Mouse (Mus musculus) forebrain, embryonic 13.5 days (tissue): ENCODE results near the gene Rwdd1. TPM values are rescaled to one million over a fixed set of nuclear protein-coding genes. Genes with fewer than 3 reads are reported as not detected.
"Not testable (repeated sequence)": the region's sequence is repeated elsewhere in the genome, so short reads cannot be mapped to it uniquely, and the experiment has no call there.

ENCODE experiments used
- ATAC-seq: fragments of 200-750 bp; cut with Nextera tagmentation; 2 replicates; pipeline ENCODE4 v1.8.0; 2017
- H3K27ac ChIP-seq: fragments of 300-500 bp; sonication (generic); 2 replicates; pipeline ENCODE4 v1.5.1; 2015; ENCODE audit warnings: inconsistent platforms, mild to moderate bottlenecking, moderate library complexity
- H3K27me3 ChIP-seq: fragments of 300-500 bp; sonication (generic); 2 replicates; pipeline ENCODE4 v1.6.1; 2015; ENCODE audit warnings: mild to moderate bottlenecking, inconsistent platforms
- H3K36me3 ChIP-seq: fragments of 300-500 bp; sonication (generic); 2 replicates; pipeline ENCODE4 v1.6.1; 2015; ENCODE audit warnings: mild to moderate bottlenecking, inconsistent platforms; ENCODE audit not compliant: poor library complexity, severe bottlenecking
- H3K4me1 ChIP-seq: fragments of 300-500 bp; sonication (generic); 2 replicates; pipeline ENCODE4 v1.6.1; 2015; ENCODE audit warnings: inconsistent platforms
- H3K4me2 ChIP-seq: fragments of 300-500 bp; sonication (generic); 2 replicates; pipeline ENCODE4 v1.6.1; 2015; ENCODE audit warnings: inconsistent platforms, mild to moderate bottlenecking, moderate library complexity
- H3K4me3 ChIP-seq: fragments of 300-500 bp; sonication (generic); 2 replicates; pipeline ENCODE4 v1.5.1; 2015; ENCODE audit warnings: mild to moderate bottlenecking, inconsistent platforms
- H3K9ac ChIP-seq: fragments of 300-500 bp; sonication (generic); 2 replicates; pipeline ENCODE4 v1.6.1; 2015; ENCODE audit warnings: mild to moderate bottlenecking, inconsistent platforms
- H3K9me3 ChIP-seq: fragments of 300-500 bp; sonication (generic); replicated peaks from 2 replicates; pipeline ENCODE4 v1.6.1; 2016; ENCODE audit warnings: inconsistent platforms
- WGBS: fragments of 180-500 bp; shearing (Covaris S2); methylation state at CpG from one replicate; pipeline ENCODE4 v1.1.7; 2015; 5-methylcytosine and 5-hydroxymethylcytosine counted together
- polyA plus RNA-seq: library from polyadenylated mRNA; unstranded; fragments of >200 nt; fragmentation: Nextera tagmentation; extraction: Ambion mirVana; gene quantifications from 2 replicates; pipeline ENCODE4 v1.2.1, GENCODE M21; 2015

The Rwdd1 gene
- polyA plus RNA-seq, 1 experiment from 2014 or later = 170 TPM

GRCm38 (mm10) chr10:33996686-33997085 is 22.7 kb downstream of the Rwdd1 start:
- H3K4me2 ChIP-seq, H3K9ac ChIP-seq, H3K4me1 ChIP-seq, ATAC-seq, H3K4me3 ChIP-seq, H3K27me3 ChIP-seq, H3K9me3 ChIP-seq, H3K27ac ChIP-seq: not testable (repeated sequence)
- peaks cover 86% of the 10 kb centered on the region for H3K36me3 ChIP-seq
- WGBS = 88% methylated on average over 6 of the region's 8 CpGs

DNA sequence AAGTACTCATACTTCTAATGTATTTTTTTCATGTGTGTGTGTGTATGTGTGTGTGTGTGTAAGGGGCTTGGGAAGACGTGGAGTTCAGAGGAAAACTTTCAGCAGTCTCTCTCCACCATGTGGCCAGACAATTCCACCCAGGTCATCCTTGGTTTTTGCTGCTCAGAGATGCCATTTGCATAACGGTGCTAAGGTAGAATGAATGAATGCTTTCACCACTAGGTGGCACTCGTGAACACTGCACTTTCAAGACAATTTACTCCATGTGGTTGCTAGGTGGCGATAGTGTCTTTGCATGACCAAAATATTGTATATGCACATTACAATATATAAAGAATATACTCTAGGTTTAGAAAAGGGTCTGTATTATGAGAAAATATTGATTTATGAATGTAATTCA is 32.7 kb downstream of the Rwdd1 start:
- no peak overlapping the region for H3K27ac ChIP-seq
- ATAC-seq = peak; percentile 80; the same call in 1 of the 2 replicates
- H3K4me3 ChIP-seq = no peak overlapping the region
- peaks cover 19% of the 10 kb centered on the region for H3K36me3 ChIP-seq
- H3K4me1 ChIP-seq = no peaks in the 10 kb centered on the region
- no peak overlapping the region for H3K4me2 ChIP-seq
- H3K9ac ChIP-seq = no peak overlapping the region
- no peaks in the 10 kb centered on the region for H3K27me3 ChIP-seq
- H3K9me3 ChIP-seq = no peaks in the 10 kb centered on the region
- 13% methylated on average over 4 of the region's 4 CpGs for WGBS

DNA sequence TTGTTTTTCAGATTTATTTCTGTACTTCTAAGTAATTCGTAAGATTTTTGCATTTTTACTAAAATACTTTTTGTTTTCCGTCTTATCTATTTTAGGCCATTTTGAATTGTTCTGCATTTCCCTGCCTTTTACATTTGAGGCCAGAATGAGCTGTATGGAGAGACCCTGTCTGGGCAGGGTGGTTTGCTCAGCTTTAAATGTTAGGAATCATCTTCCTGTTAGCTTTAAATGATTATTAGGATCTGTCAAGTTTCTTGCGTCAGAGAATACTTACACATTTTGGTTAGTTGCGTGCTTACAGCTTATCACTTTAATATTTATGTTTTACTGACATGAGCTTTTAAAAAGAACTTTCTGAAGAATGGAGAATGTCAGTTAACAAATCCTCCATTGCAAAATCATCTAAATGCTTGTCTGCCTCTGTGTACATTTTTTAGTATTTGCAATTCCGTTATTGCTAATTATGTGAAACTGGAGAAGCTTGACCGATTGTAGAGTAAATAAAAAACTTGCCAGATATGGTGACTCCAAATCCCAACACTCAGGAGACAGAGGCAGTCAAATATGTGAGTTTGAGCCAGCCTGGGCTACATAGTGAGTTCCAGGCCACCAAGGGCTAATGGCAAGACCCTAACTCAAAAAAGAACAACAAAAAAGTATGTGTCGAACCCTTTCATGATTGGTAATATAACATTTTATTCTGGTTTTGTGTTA is 44.5 kb downstream of the Rwdd1 start:
- peaks cover 9% of the 10 kb centered on the region; the same call in 1 of the 2 replicates for H3K9me3 ChIP-seq
- no peaks in the 10 kb centered on the region for H3K27me3 ChIP-seq
- 0 out of 2 replicates have a peak, but pooled peaks cover under 1% of the 10 kb centered on the region for H3K36me3 ChIP-seq
- H3K4me2 ChIP-seq = no peak overlapping the region
- no peaks in the 10 kb centered on the region for H3K4me1 ChIP-seq
- 96% methylated on average over 7 of the region's 7 CpGs for WGBS
- no peak overlapping the region for H3K27ac ChIP-seq
- H3K4me3 ChIP-seq = no peak overlapping the region
- H3K9ac ChIP-seq = no peak overlapping the region
- ATAC-seq = no peak

DNA sequence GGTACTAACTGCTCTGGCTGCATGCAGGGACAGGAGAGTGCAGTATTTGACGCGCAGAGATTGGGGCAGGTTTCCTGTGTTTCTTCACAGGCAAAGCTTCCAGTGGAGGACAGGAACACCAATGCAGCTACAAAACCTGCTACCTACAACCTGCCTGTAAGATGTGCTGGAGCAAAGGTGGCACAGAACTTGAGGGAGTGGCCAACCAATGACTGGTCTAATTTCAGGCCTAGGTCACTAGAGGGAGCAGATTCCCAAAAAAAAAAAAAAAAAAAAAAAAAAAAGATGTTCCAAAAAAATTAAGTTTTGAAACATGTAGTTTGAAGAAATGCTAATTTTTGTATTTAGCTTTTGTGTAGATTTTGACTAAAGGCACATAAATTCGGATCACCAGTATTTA is 66.9 kb downstream of the Rwdd1 start:
- H3K27ac ChIP-seq = no peak overlapping the region
- no peak for ATAC-seq
- 83% methylated on average over 3 of the region's 3 CpGs for WGBS

DNA sequence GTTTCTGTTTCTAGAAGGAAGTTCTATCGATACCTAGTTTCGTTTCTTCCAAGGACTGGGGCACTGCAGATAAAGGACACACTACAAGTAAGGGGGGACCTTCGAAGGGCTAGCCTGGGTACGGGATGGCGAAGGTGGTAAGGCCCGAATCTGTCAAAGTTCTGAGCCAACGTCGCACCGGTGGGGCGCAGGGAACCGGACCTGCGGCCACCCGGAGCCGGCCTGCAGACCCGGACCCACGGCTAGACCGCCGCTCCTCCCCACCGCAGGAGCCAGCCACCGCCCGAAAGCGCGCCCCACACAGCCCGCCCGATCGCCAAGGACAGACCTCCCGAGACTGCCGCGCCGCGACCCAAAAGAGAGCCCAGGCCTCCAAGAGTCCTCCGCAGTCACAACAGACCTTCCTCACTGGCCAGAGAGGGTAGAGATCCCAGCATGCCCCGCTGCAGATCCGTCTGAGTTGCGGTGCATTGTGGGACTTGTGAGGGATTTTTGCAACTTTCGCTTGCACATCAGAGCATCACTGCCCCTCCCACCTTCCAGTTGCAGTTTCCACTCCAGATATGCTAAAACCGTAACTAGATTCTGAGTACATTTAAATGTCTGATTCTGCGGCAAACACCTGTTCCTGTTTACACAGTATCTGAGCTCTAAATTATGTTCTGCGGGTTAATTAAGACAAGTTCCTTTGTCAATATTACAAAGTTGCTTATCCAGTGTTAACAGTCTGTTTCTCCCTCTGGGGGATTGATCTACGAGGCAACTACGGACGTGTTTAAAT is 68.4 kb downstream of the Rwdd1 start, which contains the start of gene Zup1:
Gene Zup1, minus strand, starts transcription at position 467 of the 781 bp plus-strand sequence.
- peak within 1 kb of the TSS; percentile 69; the same call in 1 of the 2 replicates for H3K27ac ChIP-seq
- H3K4me3 ChIP-seq = peak within 1 kb of the TSS; percentile 90
- peaks cover 22% of the 10 kb centered on the region for H3K4me1 ChIP-seq
- H3K4me2 ChIP-seq = peak within 1 kb of the TSS; percentile 68
- H3K27me3 ChIP-seq = no peaks in the 10 kb centered on the region
- H3K36me3 ChIP-seq = peaks cover 12% of the 10 kb centered on the region; the same call in 1 of the 2 replicates
- H3K9me3 ChIP-seq = no peaks in the 10 kb centered on the region
- peak; percentile 97 for ATAC-seq
- 3% methylated on average over 42 of the region's 42 CpGs for WGBS
- peak within 1 kb of the TSS; percentile 96 for H3K9ac ChIP-seq

More for the DNA sequence above, 66.9 kb downstream of the Rwdd1 start:
- Histone ChIP-seq H3K4me1 (peaks cover 22% of the 10 kb centered on the region), H3K4me2 (no peak overlapping the region), H3K9me3 (no peaks in the 10 kb centered on the region), H3K27me3 (no peaks in the 10 kb centered on the region), H3K9ac (no peak overlapping the region), H3K36me3 (peaks cover 8% of the 10 kb centered on the region; the same call in 1 of the 2 replicates), H3K4me3 (no peak overlapping the region)

Other genes with a start within 250 kb of the Rwdd1 start
- not detected in 2 replicates for gene Sult3a2, start 232.9 kb downstream of the Rwdd1 start, polyA plus RNA-seq
- not detected in 2 replicates for gene Sult3a1, start 161.9 kb downstream of the Rwdd1 start, polyA plus RNA-seq
- gene Rsph4a, start 114.5 kb downstream of the Rwdd1 start, polyA plus RNA-seq = 0.34 and 0.52 TPM in 2 replicates
- gene Zup1, start 68.4 kb downstream of the Rwdd1 start, polyA plus RNA-seq = 25.1 and 27.5 TPM in 2 replicates
- not detected in 2 replicates for gene Trappc3l, start 18.0 kb upstream of the Rwdd1 start, polyA plus RNA-seq
- not detected in 2 replicates for gene Calhm4, start 24.7 kb upstream of the Rwdd1 start, polyA plus RNA-seq
- 0.18 and 0.28 TPM in 2 replicates for gene Calhm5, start 76.9 kb upstream of the Rwdd1 start, polyA plus RNA-seq
- 0.21 and 0.33 TPM in 2 replicates for gene Calhm6, start 108.4 kb upstream of the Rwdd1 start, polyA plus RNA-seq
- gene Dse, start 188.1 kb upstream of the Rwdd1 start, polyA plus RNA-seq = 4.6 and 4.9 TPM in 2 replicates